Mouse (Mus musculus) thymus, postnatal 14 days (tissue): Measurements from ENCODE around the gene Cebpg.

Source experiments
- DNase-seq: peaks from one replicate; pipeline ENCODE4 v3.0.0; 2021

Gene Cebpg

GRCm38 (mm10) chr7:35053161-35053560, 3.2 kb downstream of the Cebpg start:
- DNase-seq, result no peak

- no peak for DNase-seq
Observed at GRCm38 (mm10) chr7:35050540-35050939, 5.8 kb downstream of the Cebpg start.

GRCm38 (mm10) chr7:35046091-35046490, 10.3 kb downstream of the Cebpg start:
- DNase-seq, result no peak

- DNase-seq, result no peak
Observed at GRCm38 (mm10) chr7:35044719-35045118, 11.7 kb downstream of the Cebpg start.

- no peak for DNase-seq
Observed at GRCm38 (mm10) chr7:35043266-35043817, 13.0 kb downstream of the Cebpg start.

GRCm38 (mm10) chr7:35042759-35043217, 13.6 kb downstream of the Cebpg start:
- no peak for DNase-seq

GRCm38 (mm10) chr7:35042209-35042554, 14.2 kb downstream of the Cebpg start:
- DNase-seq, result no peak

- no peak for DNase-seq
Observed at GRCm38 (mm10) chr7:35041286-35042208, 14.8 kb downstream of the Cebpg start.

GRCm38 (mm10) chr7:35040176-35040972, 16.0 kb downstream of the Cebpg start:
- DNase-seq, result no peak

GRCm38 (mm10) chr7:35037408-35037807, 19.0 kb downstream of the Cebpg start:
- no peak for DNase-seq

GRCm38 (mm10) chr7:35036266-35036731, 20.1 kb downstream of the Cebpg start:
- no peak for DNase-seq

- DNase-seq, result no peak
Observed at GRCm38 (mm10) chr7:35035565-35035964, 20.8 kb downstream of the Cebpg start.

- DNase-seq, result no peak
Observed at GRCm38 (mm10) chr7:35035141-35035553, 21.2 kb downstream of the Cebpg start.

GRCm38 (mm10) chr7:35030567-35030966, 25.8 kb downstream of the Cebpg start:
- DNase-seq, result no peak

GRCm38 (mm10) chr7:35029648-35030047, 26.7 kb downstream of the Cebpg start:
- no peak for DNase-seq

- DNase-seq, result no peak
Observed at GRCm38 (mm10) chr7:35029228-35029627, 27.1 kb downstream of the Cebpg start.

GRCm38 (mm10) chr7:35028559-35028958, 27.8 kb downstream of the Cebpg start:
- no peak for DNase-seq

GRCm38 (mm10) chr7:35027801-35028420, 28.5 kb downstream of the Cebpg start:
- no peak for DNase-seq

- no peak for DNase-seq
Observed at GRCm38 (mm10) chr7:35026838-35027291, 29.5 kb downstream of the Cebpg start.

- DNase-seq, result no peak
Observed at GRCm38 (mm10) chr7:35026276-35026630, 30.1 kb downstream of the Cebpg start.

- peak; percentile 75 for DNase-seq
Observed at GRCm38 (mm10) chr7:35025409-35026275, 30.7 kb downstream of the Cebpg start.

- DNase-seq, result no peak
Observed at GRCm38 (mm10) chr7:35024426-35024825, 31.9 kb downstream of the Cebpg start.
